Mouse (Mus musculus): Measurements from ENCODE around the gene Dcaf6.

The Dcaf6 gene

GRCm38 (mm10) chr1:165438289-165439021, 21.8 kb downstream of the Dcaf6 start:
- in situ Hi-C loops (cut with MboI; ENCODE audit: unreplicated experiment in 2 of 2), result no loop called here

GRCm38 (mm10) chr1:165432883-165433282, 27.4 kb downstream of the Dcaf6 start:
- in situ Hi-C loops (cut with MboI; ENCODE audit: unreplicated experiment in 2 of 2), result no loop called here

GRCm38 (mm10) chr1:165426254-165426653, 34.0 kb downstream of the Dcaf6 start:
- in situ Hi-C loops (cut with MboI; ENCODE audit: unreplicated experiment in 2 of 2), result no loop called here

GRCm38 (mm10) chr1:165421357-165421915, 38.8 kb downstream of the Dcaf6 start:
- in situ Hi-C loops (cut with MboI; ENCODE audit: unreplicated experiment in 2 of 2), result no loop called here

- in situ Hi-C loops (cut with MboI; ENCODE audit: unreplicated experiment in 2 of 2), result no loop called here
These were observed 63.9 kb downstream of the Dcaf6 start for GRCm38 (mm10) chr1:165396401-165396805.

- in situ Hi-C loops (cut with MboI; ENCODE audit: unreplicated experiment in 2 of 2), result no loop called here
These were observed 64.3 kb downstream of the Dcaf6 start for GRCm38 (mm10) chr1:165395940-165396339.

GRCm38 (mm10) chr1:165394836-165395235, 65.4 kb downstream of the Dcaf6 start:
- in situ Hi-C loops (cut with MboI; ENCODE audit: unreplicated experiment in 2 of 2), result no loop called here

GRCm38 (mm10) chr1:165393033-165393432, 67.2 kb downstream of the Dcaf6 start:
- in situ Hi-C loops (cut with MboI; ENCODE audit: unreplicated experiment in 2 of 2), result no loop called here

GRCm38 (mm10) chr1:165388716-165389115, 71.6 kb downstream of the Dcaf6 start:
- in situ Hi-C loops (cut with MboI; ENCODE audit: unreplicated experiment in 2 of 2), result loop anchor here in 1 of 2 experiments (10.0 kb wide), 1 partner anchor 186 kb away; no protein-coding TSS in a partner anchor

- in situ Hi-C loops (cut with MboI; ENCODE audit: unreplicated experiment in 2 of 2), result loop anchor here in 1 of 2 experiments (10.0 kb wide), 1 partner anchor 188 kb away; no protein-coding TSS in a partner anchor
These were observed 73.8 kb downstream of the Dcaf6 start for GRCm38 (mm10) chr1:165386525-165386923.

GRCm38 (mm10) chr1:165385810-165386524, 74.3 kb downstream of the Dcaf6 start:
- in situ Hi-C loops (cut with MboI; ENCODE audit: unreplicated experiment in 2 of 2), result loop anchor here in 1 of 2 experiments (10.0 kb wide), 1 partner anchor 189 kb away; no protein-coding TSS in a partner anchor

GRCm38 (mm10) chr1:165373839-165374238, 86.4 kb downstream of the Dcaf6 start:
- in situ Hi-C loops (cut with MboI; ENCODE audit: unreplicated experiment in 2 of 2), result no loop called here

GRCm38 (mm10) chr1:165370990-165371389, 89.3 kb downstream of the Dcaf6 start:
- in situ Hi-C loops (cut with MboI; ENCODE audit: unreplicated experiment in 2 of 2), result no loop called here

- in situ Hi-C loops (cut with MboI; ENCODE audit: unreplicated experiment in 2 of 2), result no loop called here
These were observed 95.2 kb downstream of the Dcaf6 start for GRCm38 (mm10) chr1:165365057-165365456.

- in situ Hi-C loops (cut with MboI; ENCODE audit: unreplicated experiment in 2 of 2), result no loop called here
These were observed 97.0 kb downstream of the Dcaf6 start for GRCm38 (mm10) chr1:165363271-165363670.

- in situ Hi-C loops (cut with MboI; ENCODE audit: unreplicated experiment in 2 of 2), result no loop called here
These were observed 103.9 kb downstream of the Dcaf6 start for GRCm38 (mm10) chr1:165356347-165356746.

GRCm38 (mm10) chr1:165348627-165349026, 111.6 kb downstream of the Dcaf6 start:
- in situ Hi-C loops (cut with MboI; ENCODE audit: unreplicated experiment in 2 of 2), result no loop called here

GRCm38 (mm10) chr1:165344453-165344852, 115.8 kb downstream of the Dcaf6 start:
- in situ Hi-C loops (cut with MboI; ENCODE audit: unreplicated experiment in 2 of 2), result no loop called here

GRCm38 (mm10) chr1:165342126-165342525, 118.1 kb downstream of the Dcaf6 start:
- in situ Hi-C loops (cut with MboI; ENCODE audit: unreplicated experiment in 2 of 2), result no loop called here

- in situ Hi-C loops (cut with MboI; ENCODE audit: unreplicated experiment in 2 of 2), result no loop called here
These were observed 127.5 kb downstream of the Dcaf6 start for GRCm38 (mm10) chr1:165332797-165333196.

GRCm38 (mm10) chr1:165330859-165331258, 129.4 kb downstream of the Dcaf6 start:
- in situ Hi-C loops (cut with MboI; ENCODE audit: unreplicated experiment in 2 of 2), result no loop called here
